Mouse (Mus musculus): Measurements from ENCODE around the gene Fam166b. TPM values are rescaled to one million over a fixed set of nuclear protein-coding genes. Genes with fewer than 3 reads are reported as not detected.
A peak's percentile ranks its signal among the peaks of the same experiment; 100 is the strongest.

The Fam166b gene
- polyA plus RNA-seq, 1 experiment from 2014 or later = 0.52 TPM

- Histone ChIP-seq H3K9ac (no peak overlapping the region), H3K36me3 (replicated peaks) (no peaks in the 10 kb centered on the region), H3K27ac (no peak overlapping the region), H3K27me3 (replicated peaks) (peaks cover 21% of the 10 kb centered on the region), H3K4me3 (peak overlapping the region; percentile 5; the same call in 1 of the 2 replicates), H3K9me3 (no peaks in the 10 kb centered on the region), H3K4me2 (peak overlapping the region; percentile 33), H3K4me1 (peaks cover 10% of the 10 kb centered on the region)
- under 1% methylated on average over 17 of the region's 18 CpGs for WGBS
- no peak for ATAC-seq (replicated peaks)
Measured at GRCm38 (mm10) chr4:43453413-43453812, 24.5 kb upstream of the Fam166b start.

DNA sequence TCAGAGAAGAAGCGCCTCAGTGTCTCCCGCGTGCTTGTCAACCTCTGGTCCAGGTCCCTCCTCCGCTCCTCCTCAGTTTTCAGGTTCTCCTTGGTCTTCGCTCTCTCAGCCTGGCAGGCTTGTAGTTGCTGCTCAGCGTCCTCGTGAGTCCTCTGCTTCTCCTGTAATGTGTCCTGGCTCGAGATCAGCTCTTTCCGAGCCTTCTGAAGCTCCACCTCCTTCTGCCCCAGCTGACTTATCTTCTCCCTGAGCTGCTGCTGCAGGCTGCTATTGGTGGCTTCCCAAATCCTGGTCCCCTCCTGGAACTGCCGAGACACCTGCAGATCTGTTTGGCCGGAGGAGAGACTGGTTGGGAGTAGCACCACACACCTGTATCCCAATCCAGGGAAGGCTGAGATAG is 23.4 kb upstream of the Fam166b start:
- H3K9ac ChIP-seq = no peak overlapping the region
- WGBS = 60% methylated on average over 11 of the region's 11 CpGs
- H3K36me3 ChIP-seq (replicated peaks) = peaks cover 3% of the 10 kb centered on the region
- H3K9me3 ChIP-seq = no peaks in the 10 kb centered on the region
- no peak overlapping the region for H3K4me3 ChIP-seq
- H3K27me3 ChIP-seq (replicated peaks) = peaks cover 21% of the 10 kb centered on the region
- peaks cover 10% of the 10 kb centered on the region for H3K4me1 ChIP-seq
- no peak for ATAC-seq (replicated peaks)
- H3K27ac ChIP-seq = no peak overlapping the region
- H3K4me2 ChIP-seq = no peak overlapping the region

GRCm38 (mm10) chr4:43448554-43448953 is 19.6 kb upstream of the Fam166b start:
- Histone ChIP-seq H3K4me1 (peaks cover 16% of the 10 kb centered on the region), H3K27me3 (replicated peaks) (peaks cover 10% of the 10 kb centered on the region; the same call in 1 of the 2 replicates), H3K4me2 (no peak overlapping the region), H3K36me3 (replicated peaks) (peaks cover 23% of the 10 kb centered on the region), H3K27ac (no peak overlapping the region), H3K4me3 (no peak overlapping the region), H3K9me3 (no peaks in the 10 kb centered on the region), H3K9ac (no peak overlapping the region)
- WGBS = 87% methylated on average over 3 of the region's 3 CpGs
- ATAC-seq (replicated peaks) = no peak

GRCm38 (mm10) chr4:43447251-43447650 is 18.3 kb upstream of the Fam166b start:
- ATAC-seq (replicated peaks) = no peak
- Histone ChIP-seq H3K9me3 (no peaks in the 10 kb centered on the region), H3K4me1 (peaks cover 12% of the 10 kb centered on the region), H3K27ac (no peak overlapping the region), H3K9ac (no peak overlapping the region), H3K4me2 (no peak overlapping the region), H3K36me3 (replicated peaks) (peaks cover 23% of the 10 kb centered on the region), H3K27me3 (replicated peaks) (0 out of 2 replicates have a peak, but pooled peaks cover 2% of the 10 kb centered on the region), H3K4me3 (no peak overlapping the region)
- 89% methylated on average over 13 of the region's 13 CpGs for WGBS

DNA sequence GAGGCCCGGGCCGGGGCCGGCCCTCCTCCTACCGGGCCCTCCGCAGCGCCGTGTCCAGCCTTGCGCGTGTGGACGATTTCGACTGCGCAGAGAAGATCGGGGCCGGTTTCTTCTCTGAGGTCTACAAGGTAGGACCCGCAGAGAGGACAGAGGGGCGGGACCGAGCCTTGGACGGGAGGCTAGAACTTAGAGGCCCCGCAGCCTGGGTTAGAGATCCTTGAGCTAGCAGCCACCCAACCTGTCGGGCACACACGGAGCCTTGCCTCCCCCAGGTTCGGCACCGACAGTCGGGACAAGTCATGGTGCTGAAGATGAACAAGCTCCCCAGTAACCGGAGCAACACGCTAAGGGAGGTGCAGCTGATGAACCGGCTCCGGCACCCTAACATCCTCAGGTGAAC is 14.6 kb upstream of the Fam166b start:
- Histone ChIP-seq H3K4me2 (peak overlapping the region; percentile 75), H3K9ac (peak overlapping the region; percentile 99), H3K27ac (peak overlapping the region; percentile 96), H3K36me3 (replicated peaks) (peaks cover 23% of the 10 kb centered on the region), H3K9me3 (no peaks in the 10 kb centered on the region), H3K4me1 (peaks cover 17% of the 10 kb centered on the region), H3K4me3 (peak overlapping the region; percentile 73), H3K27me3 (replicated peaks) (no peaks in the 10 kb centered on the region)
- WGBS = under 1% methylated on average over 26 of the region's 28 CpGs
- ATAC-seq (replicated peaks) = no peak

DNA sequence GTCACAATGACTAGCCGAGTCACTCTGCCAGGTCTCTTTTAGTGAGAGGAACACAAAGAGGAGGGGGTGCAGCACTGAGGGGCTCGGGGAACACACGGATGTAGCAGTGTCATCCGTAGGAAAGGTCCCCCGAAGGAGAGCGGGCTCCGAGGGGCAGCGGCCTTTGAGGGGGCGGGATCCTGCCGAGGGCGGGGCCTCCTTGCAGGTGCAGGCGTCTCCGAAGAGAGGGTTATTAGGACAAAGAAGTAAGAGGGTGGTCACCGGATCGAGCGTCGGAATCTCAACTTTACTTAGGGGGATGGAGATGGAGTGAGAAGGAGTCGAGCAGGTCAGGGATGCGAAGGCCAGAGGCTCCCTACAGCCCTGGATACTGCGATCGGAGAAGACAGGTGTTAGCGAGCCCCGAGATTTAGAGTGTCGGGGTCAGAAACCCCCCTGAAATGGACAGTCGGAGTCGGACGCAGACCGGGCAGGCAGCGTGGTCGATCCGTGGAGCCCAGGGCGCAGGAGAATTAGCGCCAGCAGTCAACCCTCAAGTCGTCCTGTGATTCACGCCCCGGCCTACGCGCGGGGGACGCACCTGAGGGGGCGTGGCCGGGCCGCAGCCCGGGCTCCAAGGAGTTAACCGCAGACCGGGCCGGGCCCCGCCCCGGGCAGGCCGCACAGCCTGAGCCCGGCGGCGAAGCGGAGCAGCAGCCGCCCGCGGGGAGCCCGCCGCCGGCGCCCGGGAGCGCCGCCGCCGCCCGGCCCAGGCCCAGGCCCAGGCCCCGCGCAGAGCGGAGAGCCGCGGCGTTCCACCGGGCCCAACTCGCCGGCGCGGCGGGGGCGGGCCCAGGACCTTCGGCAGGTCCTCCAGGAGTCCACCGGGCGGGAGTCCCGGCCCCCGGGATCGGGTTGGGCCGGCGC is 13.8 kb upstream of the Fam166b start:
- WGBS = under 1% methylated on average over 82 of the region's 88 CpGs

GRCm38 (mm10) chr4:43442044-43442443 is 13.1 kb upstream of the Fam166b start:
- Histone ChIP-seq H3K27me3 (replicated peaks) (no peaks in the 10 kb centered on the region), H3K4me2 (peak overlapping the region; percentile 75), H3K9ac (peak overlapping the region; percentile 99), H3K4me3 (peak overlapping the region; percentile 73), H3K27ac (peak overlapping the region; percentile 96), H3K9me3 (no peaks in the 10 kb centered on the region), H3K4me1 (peaks cover 17% of the 10 kb centered on the region), H3K36me3 (replicated peaks) (peaks cover 17% of the 10 kb centered on the region)
- peak; percentile 96 for ATAC-seq (replicated peaks)
- under 1% methylated on average over 33 of the region's 33 CpGs for WGBS

More for the DNA sequence above, 13.8 kb upstream of the Fam166b start:
- peak overlapping the region; percentile 73 for H3K4me3 ChIP-seq
- peak; percentile 80 for ATAC-seq (replicated peaks)
- peaks cover 17% of the 10 kb centered on the region for H3K4me1 ChIP-seq
- peaks cover 23% of the 10 kb centered on the region for H3K36me3 ChIP-seq (replicated peaks)
- H3K27ac ChIP-seq = peak overlapping the region; percentile 96
- H3K4me2 ChIP-seq = peak overlapping the region; percentile 75
- peak overlapping the region; percentile 99 for H3K9ac ChIP-seq
- no peaks in the 10 kb centered on the region for H3K27me3 ChIP-seq (replicated peaks)
- H3K9me3 ChIP-seq = no peaks in the 10 kb centered on the region

GRCm38 (mm10) chr4:43441639-43442038 is 12.7 kb upstream of the Fam166b start, which contains the start of gene Tesk1:
TSS of gene Tesk1 (plus strand) at chr4:43441939.
- 23% methylated on average over 4 of the region's 4 CpGs for WGBS
- Histone ChIP-seq H3K36me3 (replicated peaks) (peaks cover 13% of the 10 kb centered on the region), H3K4me1 (peaks cover 17% of the 10 kb centered on the region), H3K4me2 (peak within 1 kb of the TSS; percentile 75), H3K27ac (peak within 1 kb of the TSS; percentile 96), H3K9ac (peak within 1 kb of the TSS; percentile 99), H3K9me3 (no peaks in the 10 kb centered on the region), H3K27me3 (replicated peaks) (no peaks in the 10 kb centered on the region), H3K4me3 (peak within 1 kb of the TSS; percentile 73)
- ATAC-seq (replicated peaks) = peak; percentile 14

- ATAC-seq (replicated peaks) = no peak
- H3K9ac ChIP-seq = no peak overlapping the region
- no peak overlapping the region for H3K4me3 ChIP-seq
- H3K4me1 ChIP-seq = peaks cover 11% of the 10 kb centered on the region
- H3K9me3 ChIP-seq = no peaks in the 10 kb centered on the region
- H3K36me3 ChIP-seq (replicated peaks) = no peaks in the 10 kb centered on the region
- no peak overlapping the region for H3K4me2 ChIP-seq
- H3K27ac ChIP-seq = no peak overlapping the region
- WGBS = 88% methylated on average over 1 of the region's 1 CpGs
- H3K27me3 ChIP-seq (replicated peaks) = no peaks in the 10 kb centered on the region
Measured at GRCm38 (mm10) chr4:43432832-43433231, 3.9 kb upstream of the Fam166b start.

GRCm38 (mm10) chr4:43431690-43432089 is 2.8 kb upstream of the Fam166b start:
- Histone ChIP-seq H3K4me1 (peaks cover 14% of the 10 kb centered on the region), H3K4me2 (0 out of 2 replicates have a peak overlapping the region, but pooled peaks have one; percentile 19), H3K4me3 (no peak overlapping the region), H3K27me3 (replicated peaks) (no peaks in the 10 kb centered on the region), H3K9ac (no peak overlapping the region), H3K27ac (peak overlapping the region; percentile 80), H3K9me3 (no peaks in the 10 kb centered on the region), H3K36me3 (replicated peaks) (no peaks in the 10 kb centered on the region)
- 1% methylated on average over 4 of the region's 4 CpGs for WGBS
- ATAC-seq (replicated peaks) = peak; percentile 63

- no peak overlapping the region for H3K4me3 ChIP-seq
- H3K36me3 ChIP-seq (replicated peaks) = peaks cover 34% of the 10 kb centered on the region
- ATAC-seq (replicated peaks) = peak; percentile 8; the same call in 1 of the 2 replicates
- peak overlapping the region; percentile 9; the same call in 1 of the 2 replicates for H3K4me2 ChIP-seq
- peak overlapping the region; percentile 34 for H3K27ac ChIP-seq
- no peaks in the 10 kb centered on the region for H3K9me3 ChIP-seq
- H3K27me3 ChIP-seq (replicated peaks) = peaks cover 24% of the 10 kb centered on the region
- H3K9ac ChIP-seq = peak overlapping the region; percentile 8; the same call in 1 of the 2 replicates
- WGBS = 21% methylated on average over 16 of the region's 16 CpGs
- H3K4me1 ChIP-seq = peaks cover 14% of the 10 kb centered on the region
Measured at GRCm38 (mm10) chr4:43428180-43428861, 613 bp downstream of the Fam166b start.

DNA sequence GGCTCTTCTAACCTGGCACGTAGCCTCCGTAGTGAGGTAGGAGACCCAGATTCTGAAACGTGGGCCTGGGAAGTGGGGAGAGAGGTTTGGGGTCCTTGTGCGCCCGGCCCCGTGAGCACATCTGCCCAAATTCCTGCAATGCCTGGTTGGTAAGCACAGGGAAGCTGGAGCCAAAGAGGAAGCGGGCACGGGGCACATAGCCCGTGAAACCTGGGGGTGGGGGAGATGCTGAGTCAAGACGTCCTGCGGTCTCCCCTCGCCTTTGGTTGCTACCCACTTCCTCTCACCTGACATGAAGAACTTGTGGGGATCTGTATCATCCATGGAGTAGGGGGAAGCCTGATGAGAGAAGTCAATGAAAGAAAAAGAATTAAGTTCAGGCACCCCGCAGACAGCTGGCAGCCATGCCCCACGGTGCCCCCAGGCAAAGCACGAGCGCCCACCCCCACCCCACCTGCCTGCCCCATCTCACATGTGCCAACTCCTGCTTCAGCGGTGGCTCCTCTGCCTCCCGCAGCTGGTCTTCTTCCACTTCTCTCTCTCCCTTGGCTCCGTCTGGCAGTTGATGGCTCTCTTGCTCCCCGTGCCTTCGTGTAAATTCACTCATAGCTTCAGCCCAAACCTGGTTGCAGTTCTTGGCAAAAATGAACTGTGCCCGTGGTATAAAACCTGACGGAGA is 1.3 kb downstream of the Fam166b start:
- H3K9me3 ChIP-seq = no peaks in the 10 kb centered on the region
- H3K4me1 ChIP-seq = peaks cover 14% of the 10 kb centered on the region
- whole genome bisulfite sequencing = 18% methylated on average over 23 of the region's 23 CpGs
- ATAC-seq (replicated peaks) = no peak
- H3K36me3 ChIP-seq (replicated peaks) = peaks cover 40% of the 10 kb centered on the region
- H3K4me2 ChIP-seq = no peak overlapping the region
- H3K27ac ChIP-seq = no peak overlapping the region
- no peak overlapping the region for H3K9ac ChIP-seq
- H3K27me3 ChIP-seq (replicated peaks) = peaks cover 27% of the 10 kb centered on the region
- H3K4me3 ChIP-seq = no peak overlapping the region

All from midbrain, embryonic 15.5 days (tissue).